Comparison of ENCODE assay signal across 16 mouse cellular contexts in genomic region chr7:112278648-112279047, GRCm38 (mm10). TPM values are rescaled to one million over a fixed set of nuclear protein-coding genes. Genes with fewer than 3 reads are reported as not detected.
DNase-seq lines count a peak whose midpoint lies in the region; ATAC-seq lines count a peak whose summit lies in the region.
"Had no signal": no experiment of that assay in that cellular context is flagged by ENCODE, and none has a peak within 500 bp of the region (broad histone marks: within the 10 kb centered on the region; RNA-seq: fewer than 3 reads in every experiment).

No protein-coding gene starts in this region.

- WGBS in heart, embryonic 12.5 days, result 45% methylated on average over 4 of the region's 4 CpGs
- 58% methylated on average over 4 of the region's 4 CpGs for WGBS in kidney, embryonic 15.5 days
- 43% methylated on average over 4 of the region's 4 CpGs for WGBS in intestine, embryonic 16.5 days
- WGBS in midbrain, embryonic 13.5 days, result 72% methylated on average over 4 of the region's 4 CpGs

- H3K4me2 ChIP-seq in heart, embryonic 12.5 days, result no peak overlapping the region
- H3K4me2 ChIP-seq in kidney, embryonic 15.5 days, result no peak overlapping the region
- H3K4me2 ChIP-seq in intestine, embryonic 16.5 days (ENCODE audit: low read depth, low read length), result no peak overlapping the region
- no peak overlapping the region for H3K4me2 ChIP-seq in midbrain, embryonic 13.5 days (replicated peaks)
- H3K4me2 ChIP-seq: forebrain, embryonic 15.5 days; hindbrain, embryonic 12.5 days; limb, embryonic 12.5 days; midbrain, embryonic 15.5 days had no signal

- DNase-seq in heart, postnatal 14 days, result no peak
- DNase-seq in kidney, postnatal 4 days, result no peak
- DNase-seq in 416B (ENCODE audit: low read depth), result peak; percentile 12
- DNase-seq: adrenal gland, postnatal 14 days; cerebellum, postnatal 14 days; gastrocnemius, postnatal 10 days; kidney, adult 11 months; thymus, postnatal 36 days had no signal

- no peak for ATAC-seq in heart, embryonic 12.5 days (ENCODE audit: insufficient number of reproducible peaks, low FRiP score)
- no peak for ATAC-seq in kidney, embryonic 15.5 days (replicated peaks; ENCODE audit: low FRiP score)
- ATAC-seq in intestine, embryonic 16.5 days, result no peak
- ATAC-seq in midbrain, embryonic 13.5 days, result no peak
- ATAC-seq: forebrain, embryonic 15.5 days; midbrain, embryonic 15.5 days had no signal

- no peak overlapping the region for H3K4me3 ChIP-seq in heart, embryonic 12.5 days
- no peak overlapping the region for H3K4me3 ChIP-seq in kidney, embryonic 15.5 days (replicated peaks)
- H3K4me3 ChIP-seq in intestine, embryonic 16.5 days (ENCODE audit: low read length), result no peak overlapping the region
- H3K4me3 ChIP-seq in midbrain, embryonic 13.5 days (replicated peaks), result no peak overlapping the region
- H3K4me3 ChIP-seq: forebrain, embryonic 15.5 days; hindbrain, embryonic 12.5 days; limb, embryonic 12.5 days; midbrain, embryonic 15.5 days had no signal

- peaks cover 93% of the 10 kb centered on the region for H3K4me1 ChIP-seq in heart, embryonic 12.5 days (replicated peaks)
- peaks cover 59% of the 10 kb centered on the region for H3K4me1 ChIP-seq in kidney, embryonic 15.5 days
- peaks cover 41% of the 10 kb centered on the region for H3K4me1 ChIP-seq in intestine, embryonic 16.5 days (ENCODE audit: control insufficient read depth, insufficient read depth, low read length)
- peaks cover 16% of the 10 kb centered on the region for H3K4me1 ChIP-seq in midbrain, embryonic 13.5 days (replicated peaks)
- H3K4me1 ChIP-seq: midbrain, embryonic 15.5 days had no signal

- peak overlapping the region; percentile 83 for H3K27ac ChIP-seq in heart, embryonic 12.5 days (ENCODE audit: poor library complexity, severe bottlenecking)
- peak overlapping the region; percentile 37 for H3K27ac ChIP-seq in kidney, embryonic 15.5 days
- H3K27ac ChIP-seq in intestine, embryonic 16.5 days (ENCODE audit: low read length), result peak overlapping the region; percentile 15; the same call in 1 of the 2 replicates
- H3K27ac ChIP-seq in midbrain, embryonic 13.5 days, result no peak overlapping the region
- H3K27ac ChIP-seq: forebrain, embryonic 15.5 days; hindbrain, embryonic 12.5 days; limb, embryonic 12.5 days; midbrain, embryonic 15.5 days had no signal

- H3K36me3 ChIP-seq in heart, embryonic 12.5 days, result peaks cover 48% of the 10 kb centered on the region
- no peaks in the 10 kb centered on the region for H3K36me3 ChIP-seq in kidney, embryonic 15.5 days
- no peaks in the 10 kb centered on the region for H3K36me3 ChIP-seq in intestine, embryonic 16.5 days (ENCODE audit: control insufficient read depth, insufficient read depth, low read length)
- no peaks in the 10 kb centered on the region for H3K36me3 ChIP-seq in midbrain, embryonic 13.5 days
- H3K36me3 ChIP-seq: forebrain, embryonic 15.5 days; hindbrain, embryonic 12.5 days; limb, embryonic 12.5 days; midbrain, embryonic 15.5 days had no signal

- no peaks in the 10 kb centered on the region for H3K27me3 ChIP-seq in heart, embryonic 12.5 days (replicated peaks)
- no peaks in the 10 kb centered on the region for H3K27me3 ChIP-seq in kidney, embryonic 15.5 days
- no peaks in the 10 kb centered on the region for H3K27me3 ChIP-seq in intestine, embryonic 16.5 days (replicated peaks; ENCODE audit: control insufficient read depth, insufficient read depth, low read length)
- no peaks in the 10 kb centered on the region for H3K27me3 ChIP-seq in midbrain, embryonic 13.5 days
- H3K27me3 ChIP-seq: forebrain, embryonic 15.5 days; hindbrain, embryonic 12.5 days; limb, embryonic 12.5 days; midbrain, embryonic 15.5 days had no signal

- intact Hi-C loops in heart, postnatal 14 days (cut with DNase I), result no loop called here

- no peak overlapping the region for H3K9ac ChIP-seq in heart, embryonic 12.5 days
- H3K9ac ChIP-seq in kidney, embryonic 15.5 days, result no peak overlapping the region
- H3K9ac ChIP-seq in intestine, embryonic 16.5 days (ENCODE audit: low read depth, low read length), result no peak overlapping the region
- no peak overlapping the region for H3K9ac ChIP-seq in midbrain, embryonic 13.5 days (replicated peaks)
- H3K9ac ChIP-seq: forebrain, embryonic 15.5 days; hindbrain, embryonic 12.5 days; limb, embryonic 12.5 days; midbrain, embryonic 15.5 days had no signal

- H3K9me3 ChIP-seq in heart, embryonic 12.5 days (replicated peaks), result no peaks in the 10 kb centered on the region
- H3K9me3 ChIP-seq in kidney, embryonic 15.5 days (replicated peaks), result no peaks in the 10 kb centered on the region
- no peaks in the 10 kb centered on the region for H3K9me3 ChIP-seq in intestine, embryonic 16.5 days (ENCODE audit: control insufficient read depth, low read length)
- H3K9me3 ChIP-seq in midbrain, embryonic 13.5 days, result no peaks in the 10 kb centered on the region
- H3K9me3 ChIP-seq: forebrain, embryonic 15.5 days; hindbrain, embryonic 12.5 days; limb, embryonic 12.5 days; midbrain, embryonic 15.5 days had no signal

RNA-seq across cellular contexts. Expression of gene Mical2, which starts 53.0 kb away (rescaled TPM):
- polyA plus RNA-seq in heart, embryonic 12.5 days (2016; fragmentation: Nextera tagmentation; extraction: Ambion mirVana), result 156 and 163 TPM in 2 replicates
- total RNA-seq in heart, postnatal 14 days (2021), result 100 to 1,000 TPM; 105 to 127 TPM
- 7.3 and 7.5 TPM in 2 replicates for polyA plus RNA-seq in kidney, embryonic 15.5 days (2015; fragmentation: Nextera tagmentation; extraction: Ambion mirVana)
- 18.3 and 19.0 TPM in 2 replicates for polyA plus RNA-seq in intestine, embryonic 16.5 days (2015; fragmentation: Nextera tagmentation; extraction: Ambion mirVana)
- polyA plus RNA-seq in midbrain, embryonic 13.5 days (2015; fragmentation: Nextera tagmentation; extraction: Ambion mirVana), result 1.5 TPM in 2 replicates
